Mouse (Mus musculus) spleen, adult 2 months (tissue): Measurements from ENCODE around the gene Msh5.

Experiments
- CTCF ChIP-seq: fragments of 200-500 bp; IDR thresholded peaks from 2 replicates; pipeline ENCODE4 v1.5.1; 2011; ENCODE audit warnings: mild to moderate bottlenecking, inconsistent platforms; ENCODE audit not compliant: insufficient read depth, insufficient read length, insufficient replicate concordance; ENCODE audit errors: extremely low read depth
- POLR2A ChIP-seq: fragments of 200-500 bp; IDR thresholded peaks from 2 replicates; pipeline ENCODE4 v1.6.1; 2011; ENCODE audit warnings: low read depth, low read length, inconsistent platforms

DNA sequence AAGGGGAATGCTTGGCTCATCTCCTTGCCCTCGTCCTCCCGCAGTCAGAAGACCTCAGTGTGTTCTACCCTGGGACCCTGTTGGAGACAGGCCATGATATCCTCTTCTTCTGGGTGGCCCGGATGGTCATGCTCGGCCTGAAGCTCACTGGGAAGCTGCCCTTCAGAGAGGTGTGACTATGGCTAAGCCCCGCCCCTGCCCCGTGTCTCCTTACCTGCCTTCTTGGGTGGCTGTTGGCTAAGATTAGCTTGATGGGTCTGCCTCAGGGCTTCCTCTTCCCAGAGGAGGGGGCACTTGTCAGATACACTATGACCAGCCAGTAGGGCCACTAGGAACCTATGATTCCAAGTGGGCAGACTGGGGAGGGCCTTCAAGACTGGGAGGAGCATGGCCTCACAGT is 33.3 kb downstream of the Msh5 start:
- TF ChIP-seq POLR2A (no peak), CTCF (no peak)
